Mouse (Mus musculus): Measurements from ENCODE around the gene Crtac1. TPM values are rescaled to one million over a fixed set of nuclear protein-coding genes. Genes with fewer than 3 reads are reported as not detected.
A peak's percentile ranks its signal among the peaks of the same experiment; 100 is the strongest.

Gene Crtac1
- under 1 TPM; 0.34 to 0.57 TPM for total RNA-seq (2021)
- long read RNA-seq, experiment 1, partial matches to known transcripts, result 0 of 1 reads
- long read RNA-seq, experiment 1, other reads (novel, unspliced or antisense), result 0 of 1 reads
- long read RNA-seq, experiment 2, result 0 reads

DNA sequence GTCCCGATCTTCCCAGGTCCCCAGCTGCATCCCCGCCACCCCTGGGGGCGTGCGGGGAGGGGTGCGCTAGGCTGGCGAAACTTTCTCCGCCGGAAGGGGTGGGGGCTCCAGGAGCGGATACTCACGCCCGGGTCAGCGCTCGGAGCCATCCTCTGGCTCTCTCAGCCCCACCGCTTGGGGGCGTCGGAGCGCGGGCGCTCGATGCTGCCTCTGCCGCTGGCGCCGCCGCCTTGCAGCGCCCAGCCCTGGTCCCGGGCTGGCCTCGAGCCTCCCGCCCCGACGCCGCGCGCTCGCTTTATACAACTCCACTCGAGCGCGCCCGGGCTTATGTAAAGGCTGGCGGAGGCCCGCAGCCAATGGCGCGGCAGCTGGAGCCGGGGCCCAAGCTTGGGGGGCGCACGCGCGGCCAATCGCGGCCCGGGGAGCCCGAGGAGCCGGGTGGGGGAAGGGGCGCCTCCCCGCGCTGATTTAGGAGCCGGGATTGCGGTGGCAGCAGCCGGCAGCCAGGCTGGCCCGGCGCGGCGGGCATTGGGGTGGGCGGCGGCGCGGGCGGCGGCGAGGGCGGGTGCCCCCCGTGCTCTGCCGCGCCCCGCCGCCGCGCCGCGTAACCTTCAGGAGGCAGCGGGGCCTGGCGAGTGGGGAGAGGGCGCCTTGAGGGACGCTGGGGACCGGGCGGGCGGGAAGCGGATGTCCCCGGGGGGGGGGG is at the start of gene Crtac1:
Gene Crtac1 (minus strand): TSS at position 299 of the 706 bp plus-strand sequence.
- DNase-seq (ENCODE audit: low spot score in 2 of 2), result peak; percentile 29 to 39

DNA sequence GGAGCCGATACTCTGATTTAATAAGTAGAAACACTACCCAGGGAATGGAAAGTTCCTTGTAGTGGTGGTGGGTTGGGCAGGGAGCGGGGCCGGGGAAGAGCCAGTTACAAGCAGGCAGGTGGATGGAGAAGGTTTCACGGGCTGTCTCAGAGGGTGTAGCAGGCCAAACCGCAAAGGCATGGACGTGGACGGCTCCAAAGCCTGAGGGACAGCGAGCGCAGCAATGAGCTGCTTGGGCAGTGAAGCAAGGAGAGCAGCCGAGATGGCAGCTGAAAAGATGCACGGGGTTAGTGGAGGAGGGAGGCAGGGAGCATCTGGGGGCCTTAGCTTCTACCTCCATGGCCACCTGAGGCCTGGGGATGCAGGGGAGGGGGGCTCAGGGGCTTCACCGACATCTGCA is 46.7 kb upstream of the Crtac1 start:
- DNase-seq (ENCODE audit: low spot score in 2 of 2), result no peak

GRCm38 (mm10) chr19:42477769-42478168 is 46.2 kb upstream of the Crtac1 start:
- no peak for DNase-seq (ENCODE audit: low spot score in 2 of 2)

DNA sequence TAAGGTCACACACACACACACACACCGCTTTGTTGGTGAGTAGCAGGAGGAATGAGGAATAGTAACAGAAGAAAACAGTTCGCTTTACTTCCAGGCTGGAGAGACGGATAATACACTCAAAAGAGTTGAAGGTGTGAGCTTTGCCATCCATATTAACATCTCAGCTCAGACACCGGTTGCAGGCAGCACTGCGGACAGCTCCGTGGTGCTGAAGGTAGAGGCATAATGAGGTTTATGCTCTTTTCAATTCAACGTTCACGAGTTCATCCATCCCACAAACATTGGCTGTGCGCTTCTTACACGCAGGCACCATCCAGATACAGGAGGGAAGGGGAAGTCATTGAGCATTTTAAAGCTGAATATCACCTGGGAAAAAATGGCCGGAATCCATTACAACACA is 41.2 kb upstream of the Crtac1 start:
- DNase-seq (ENCODE audit: low spot score in 2 of 2), result no peak

- no peak for DNase-seq (ENCODE audit: low spot score in 2 of 2)
These were observed 40.0 kb upstream of the Crtac1 start for GRCm38 (mm10) chr19:42471571-42471970.

DNA sequence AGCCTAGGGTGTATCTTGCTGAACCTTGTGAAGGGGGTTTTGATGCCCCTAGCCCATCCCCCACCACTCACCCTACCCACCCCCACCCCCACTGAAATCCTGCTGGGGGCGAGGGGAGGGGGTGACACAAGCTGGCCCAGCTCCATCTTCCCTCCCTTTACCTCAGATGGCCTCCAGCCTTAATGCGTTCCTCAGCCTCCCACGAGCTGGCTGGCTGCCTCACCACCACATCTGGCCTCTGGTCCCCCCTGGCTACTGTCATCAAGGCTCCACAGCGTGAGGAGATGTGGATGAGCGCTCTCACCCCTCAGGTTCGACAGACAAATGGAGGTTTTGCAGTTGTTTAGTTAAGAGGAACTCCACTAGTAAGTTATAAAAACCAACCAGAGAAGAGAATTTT is 30.3 kb upstream of the Crtac1 start:
- DNase-seq (ENCODE audit: low spot score in 2 of 2), result no peak

GRCm38 (mm10) chr19:42461353-42461752 is 29.8 kb upstream of the Crtac1 start:
- DNase-seq (ENCODE audit: low spot score in 2 of 2), result no peak

GRCm38 (mm10) chr19:42459512-42459911 is 27.9 kb upstream of the Crtac1 start:
- DNase-seq (ENCODE audit: low spot score in 2 of 2), result no peak

- no peak for DNase-seq (ENCODE audit: low spot score in 2 of 2)
These were observed 23.1 kb upstream of the Crtac1 start for GRCm38 (mm10) chr19:42454481-42455236.

- no peak for DNase-seq (ENCODE audit: low spot score in 2 of 2)
These were observed 22.4 kb upstream of the Crtac1 start for GRCm38 (mm10) chr19:42454006-42454405.

DNA sequence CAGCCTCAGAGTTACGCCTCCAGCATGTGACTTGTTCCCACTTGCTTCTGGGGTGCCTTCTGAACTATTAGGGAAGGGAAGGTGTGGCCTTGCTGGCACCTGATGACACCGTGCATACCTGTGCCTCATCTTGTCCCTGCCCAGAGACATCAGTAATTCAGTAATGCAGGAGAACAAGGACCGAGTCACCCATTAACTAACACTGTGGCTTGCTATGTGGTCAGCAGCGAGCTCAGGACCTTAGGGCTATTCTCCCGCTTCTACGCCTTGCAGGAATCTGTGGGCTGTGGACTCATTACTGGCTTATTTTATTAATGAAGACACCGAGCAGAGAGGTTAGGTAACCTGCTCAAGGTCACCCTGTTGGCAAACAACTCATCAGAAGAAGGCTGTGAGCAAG is 21.0 kb upstream of the Crtac1 start:
- no peak for DNase-seq (ENCODE audit: low spot score in 2 of 2)

DNA sequence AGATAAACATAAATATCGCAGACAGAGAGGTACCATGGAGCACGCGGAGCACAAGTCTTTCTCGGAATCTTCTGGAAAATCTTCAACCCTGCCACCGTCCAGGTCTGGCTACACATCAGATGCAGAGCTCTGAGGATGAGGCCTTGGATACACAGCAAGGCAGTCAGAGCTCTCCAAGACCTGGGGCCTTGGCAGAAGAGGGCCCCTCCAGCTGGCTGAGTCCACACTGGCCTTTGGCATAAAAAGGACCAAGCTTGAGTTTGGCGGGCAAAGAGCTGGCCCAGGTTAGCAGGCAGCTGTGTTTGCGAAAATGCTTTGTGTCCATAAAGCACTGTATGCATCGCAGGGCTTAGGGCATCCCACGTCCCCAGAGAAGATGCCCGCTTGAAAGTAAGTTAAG is 17.0 kb upstream of the Crtac1 start:
- no peak for DNase-seq (ENCODE audit: low spot score in 2 of 2)

GRCm38 (mm10) chr19:42443887-42444409 is 12.4 kb upstream of the Crtac1 start:
- peak in 1 of 2 experiments; percentile 22 for DNase-seq (ENCODE audit: low spot score in 2 of 2)

GRCm38 (mm10) chr19:42443266-42443665 is 11.7 kb upstream of the Crtac1 start:
- DNase-seq (ENCODE audit: low spot score in 2 of 2), result no peak

DNA sequence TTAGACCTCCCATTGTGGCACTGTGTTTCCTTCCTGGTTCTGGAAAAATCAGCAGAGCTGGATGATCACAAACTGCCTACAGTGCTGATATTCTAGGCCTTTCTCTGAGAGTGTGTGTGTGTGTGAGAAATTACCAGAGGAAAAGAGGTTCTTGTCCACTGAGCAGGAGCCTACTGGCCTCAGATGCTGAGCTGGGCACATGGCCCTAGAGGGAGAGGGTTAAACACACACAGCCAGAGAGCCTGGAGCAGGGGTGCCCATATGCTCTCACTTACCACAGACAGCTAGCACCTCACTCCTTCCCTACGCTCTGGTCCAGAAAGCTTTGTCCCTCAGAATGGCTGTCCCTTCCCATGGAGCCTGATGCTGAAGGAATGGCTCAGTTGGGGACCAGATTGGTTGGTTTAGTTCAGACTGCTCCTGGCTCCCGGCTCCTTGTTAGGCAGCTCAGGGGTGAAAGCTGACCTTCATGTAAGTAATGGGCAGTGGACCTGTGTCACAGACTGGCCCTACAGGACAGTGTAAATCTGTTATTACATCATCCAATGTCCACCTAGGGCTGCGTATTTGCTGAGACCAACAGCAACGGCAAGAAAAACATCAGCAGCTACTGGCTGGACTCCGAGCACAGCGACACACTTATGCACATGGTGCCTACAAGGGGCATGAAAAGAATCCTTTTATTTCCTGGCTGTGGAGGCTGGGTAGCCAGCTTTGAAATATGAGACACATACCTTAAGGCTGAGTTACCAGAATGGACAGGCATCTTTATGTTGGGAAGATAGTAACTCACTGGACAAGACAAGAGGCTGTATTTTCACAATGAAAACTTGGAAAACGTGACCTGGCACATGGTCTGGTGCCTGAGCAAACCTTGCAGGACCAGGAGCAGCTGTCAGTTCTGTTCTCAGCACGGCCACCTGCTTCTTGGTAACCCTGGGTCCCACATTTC is 10.9 kb upstream of the Crtac1 start:
- no peak for DNase-seq (ENCODE audit: low spot score in 2 of 2)

DNA sequence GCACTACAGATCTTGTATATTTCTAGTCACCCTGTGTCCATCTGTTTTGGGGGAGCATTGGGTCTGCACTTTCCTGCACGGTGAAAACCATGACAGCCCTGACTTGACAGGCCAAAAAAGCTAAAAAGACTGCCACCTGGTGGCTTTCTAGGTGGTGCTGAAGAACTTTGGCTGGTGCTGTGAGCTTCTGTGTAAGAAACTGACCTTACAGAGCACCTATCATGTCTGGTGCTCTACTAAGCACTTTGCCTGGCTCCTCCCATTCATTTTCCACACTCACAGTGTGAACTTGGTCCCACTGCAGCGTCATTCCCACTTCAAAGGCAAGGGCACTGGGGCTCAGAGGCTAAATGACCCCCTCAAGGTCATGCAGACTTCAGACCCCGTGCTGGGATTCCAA is 8.5 kb upstream of the Crtac1 start:
- DNase-seq (ENCODE audit: low spot score in 2 of 2), result no peak

DNA sequence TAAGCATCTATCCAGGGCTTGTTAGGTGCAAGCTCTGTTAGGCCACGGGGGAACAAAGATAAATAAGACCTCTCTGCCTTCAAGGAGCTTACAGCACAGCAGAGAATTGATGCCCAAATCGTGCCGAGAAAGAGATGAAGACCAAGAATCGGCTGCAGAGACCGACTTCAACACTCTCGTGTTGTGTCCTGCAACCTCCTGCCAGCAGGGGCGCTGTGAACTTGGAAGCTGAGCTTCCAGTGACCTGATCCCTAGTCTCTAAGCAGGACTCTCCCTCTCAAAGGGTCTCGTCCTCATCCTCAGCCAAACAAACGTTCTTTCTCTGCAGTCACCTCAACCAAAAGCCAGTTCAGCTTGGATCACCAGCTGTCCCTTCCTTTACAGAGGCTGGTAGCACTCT is 7.8 kb upstream of the Crtac1 start:
- no peak for DNase-seq (ENCODE audit: low spot score in 2 of 2)

DNA sequence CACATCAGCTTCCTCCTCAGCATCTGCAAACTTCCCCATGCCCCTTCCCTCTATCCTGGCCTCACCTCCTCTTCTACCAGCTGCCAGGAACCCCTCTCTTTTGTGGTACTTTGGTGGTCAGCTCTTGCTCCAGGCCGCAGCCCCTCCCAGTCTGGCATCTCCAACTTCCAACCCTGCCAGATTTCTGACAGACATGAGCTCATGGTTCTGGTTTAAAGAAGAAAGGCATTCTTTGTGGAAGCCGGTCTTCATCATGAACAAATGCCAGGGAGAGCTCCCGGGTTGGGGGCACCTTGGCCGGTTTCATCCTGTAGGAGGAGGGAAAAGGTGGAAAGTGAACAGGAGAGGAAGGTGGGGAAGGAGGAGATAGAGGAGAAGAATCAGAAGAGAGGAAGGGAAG is 4.0 kb upstream of the Crtac1 start:
- DNase-seq (ENCODE audit: low spot score in 2 of 2), result no peak

DNA sequence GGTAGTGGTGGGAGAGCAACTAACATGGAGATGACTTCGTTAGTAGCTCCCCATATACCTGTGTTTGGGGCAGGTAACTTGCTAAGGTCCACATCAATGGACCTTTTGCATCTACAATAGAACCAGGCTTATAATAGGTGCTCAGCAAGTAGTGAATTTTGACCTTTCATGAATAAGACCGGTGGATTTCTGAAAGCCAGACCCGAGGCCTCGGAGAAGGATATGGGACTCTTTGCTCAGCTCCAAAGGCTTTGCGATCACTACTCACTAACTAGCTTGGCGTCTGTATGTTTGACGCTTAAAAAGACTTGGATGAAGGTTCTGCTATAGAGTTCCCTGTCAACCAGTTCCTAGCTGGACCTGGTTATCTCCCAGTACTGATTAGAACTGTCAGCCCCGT is 1.2 kb upstream of the Crtac1 start:
- DNase-seq (ENCODE audit: low spot score in 2 of 2), result no peak

GRCm38 (mm10) chr19:42432191-42432590 is 608 bp upstream of the Crtac1 start:
- DNase-seq (ENCODE audit: low spot score in 2 of 2), result peak in 1 of 2 experiments; percentile 20

GRCm38 (mm10) chr19:42430981-42431380 is 602 bp downstream of the Crtac1 start:
- no peak for DNase-seq (ENCODE audit: low spot score in 2 of 2)

Data from gastrocnemius, postnatal 4 days (tissue).